Mouse (Mus musculus) heart, postnatal 4 days (tissue): ENCODE measurements around the gene Tesk1. TPM values are rescaled to one million over a fixed set of nuclear protein-coding genes. Genes with fewer than 3 reads are reported as not detected.

Experiments used
- DNase-seq: peaks from one replicate; pipeline ENCODE4 v3.0.0; 2021
- total RNA-seq, 2 experiments: library from RNA; stranded (reverse); gene quantifications; 2 replicates each; pipeline ENCODE4 v1.2.3; 2021

Tesk1 gene
- total RNA-seq, 2 experiments from 2014 or later = 41.2 to 45.4 TPM

- no peak for DNase-seq
These were observed 21.9 kb upstream of the Tesk1 start for GRCm38 (mm10) chr4:43419801-43420281.

- peak; percentile 87 for DNase-seq
These were observed 21.4 kb upstream of the Tesk1 start for GRCm38 (mm10) chr4:43420305-43420704.

DNA sequence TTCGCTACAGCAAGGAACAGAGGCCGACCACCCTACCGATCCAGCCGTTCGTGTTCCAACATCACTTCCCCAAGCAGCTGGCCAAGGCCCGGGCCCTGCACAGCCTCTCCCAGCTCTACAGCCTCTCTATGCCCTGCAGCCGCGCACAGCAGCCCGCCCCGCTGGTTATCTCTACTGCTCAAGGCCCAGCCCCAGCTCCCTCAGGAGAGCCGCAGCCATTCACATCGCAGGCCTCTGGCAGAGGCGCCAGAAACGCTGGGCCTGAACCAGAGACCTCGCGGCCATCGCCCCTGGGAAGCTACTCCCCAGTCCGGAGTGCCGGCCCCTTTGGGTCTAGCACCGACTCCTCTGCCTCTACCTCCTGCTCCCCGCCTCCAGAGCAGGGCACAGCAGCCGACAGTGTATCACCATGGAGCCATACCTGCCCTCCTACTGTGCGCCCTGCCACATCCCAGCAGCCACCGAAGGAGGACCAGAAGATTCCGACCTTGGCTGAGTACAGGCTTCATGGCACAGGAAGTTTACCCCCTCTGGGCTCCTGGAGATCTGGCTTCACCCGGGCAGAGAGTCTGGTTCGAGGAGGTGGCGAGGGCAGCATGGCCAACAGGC is 20.0 kb upstream of the Tesk1 start:
- DNase-seq = no peak

DNA sequence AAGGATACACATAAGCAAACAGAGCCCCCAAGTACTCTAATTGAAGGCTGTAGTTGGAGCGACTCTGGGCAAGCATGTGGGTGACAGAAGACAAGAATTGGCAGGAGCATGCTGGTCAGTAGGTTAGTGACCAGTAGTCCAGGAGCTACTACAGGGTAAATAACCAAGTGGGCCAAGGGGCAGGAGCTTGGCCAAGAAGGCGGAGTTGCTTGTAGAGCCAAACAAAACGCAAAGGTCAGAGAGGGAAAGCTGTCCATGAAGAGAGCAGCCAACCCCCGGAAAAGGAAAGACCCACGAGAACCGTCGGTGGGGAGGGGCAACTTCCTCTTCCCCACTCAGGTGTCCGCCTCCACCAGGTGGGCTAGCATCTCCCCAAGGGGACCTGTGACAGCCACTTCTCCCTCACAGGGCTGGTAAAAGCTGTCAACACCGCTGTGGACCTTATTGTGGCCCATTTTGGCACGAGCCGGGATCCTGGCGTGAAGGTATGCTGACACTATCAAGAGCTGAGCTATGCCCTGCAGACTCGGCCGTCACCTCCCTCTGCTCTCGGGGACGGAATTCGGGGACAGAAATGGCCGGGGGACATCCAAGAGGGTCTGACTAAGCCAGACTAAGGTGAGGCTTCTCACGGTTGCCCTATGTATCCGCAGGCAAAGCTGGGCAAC is 18.3 kb upstream of the Tesk1 start:
- no peak for DNase-seq

GRCm38 (mm10) chr4:43424072-43424471 is 17.7 kb upstream of the Tesk1 start:
- DNase-seq = no peak

DNA sequence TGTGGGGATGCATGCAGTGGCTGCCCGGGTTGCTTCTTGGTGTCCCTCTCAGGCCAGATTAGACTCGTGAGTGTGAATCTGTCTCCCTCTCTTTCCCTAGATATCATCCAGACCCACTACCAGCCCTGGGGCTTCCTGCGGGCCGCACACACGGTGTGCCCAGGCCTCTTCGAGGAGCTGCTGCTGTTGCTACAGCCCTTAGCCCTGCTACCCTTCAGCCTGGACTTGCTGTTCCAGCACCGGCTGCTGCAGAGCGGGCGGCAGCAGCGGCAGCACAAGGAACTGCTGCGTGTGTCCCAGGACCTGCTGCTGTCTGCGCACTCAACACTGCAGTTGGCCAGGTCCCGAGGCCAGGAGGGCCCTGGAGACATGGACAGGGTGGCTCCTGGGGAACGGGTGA is 16.5 kb upstream of the Tesk1 start:
- no peak for DNase-seq

GRCm38 (mm10) chr4:43425648-43426380 is 15.9 kb upstream of the Tesk1 start:
- DNase-seq = no peak

DNA sequence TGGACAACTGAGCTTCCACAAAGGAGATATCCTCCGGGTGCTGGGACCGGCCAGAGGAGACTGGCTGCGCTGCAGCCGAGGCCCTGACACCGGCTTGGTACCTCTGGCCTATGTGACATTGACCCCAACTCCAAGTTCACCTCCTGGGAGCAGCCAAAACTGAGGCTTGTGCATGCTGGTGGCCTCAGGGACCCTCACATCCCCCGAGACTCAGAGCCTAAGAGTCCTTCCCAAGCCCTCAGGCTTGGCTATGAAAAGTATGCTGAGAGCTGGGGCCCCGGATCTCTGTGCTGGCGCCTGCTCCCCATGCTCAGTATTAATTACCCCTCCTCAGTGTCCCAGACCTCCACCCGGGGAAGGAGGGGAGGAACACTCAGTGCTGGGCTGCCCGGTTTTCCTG is 15.3 kb upstream of the Tesk1 start:
- no peak for DNase-seq

GRCm38 (mm10) chr4:43427501-43428179 is 14.1 kb upstream of the Tesk1 start:
- DNase-seq = no peak

DNA sequence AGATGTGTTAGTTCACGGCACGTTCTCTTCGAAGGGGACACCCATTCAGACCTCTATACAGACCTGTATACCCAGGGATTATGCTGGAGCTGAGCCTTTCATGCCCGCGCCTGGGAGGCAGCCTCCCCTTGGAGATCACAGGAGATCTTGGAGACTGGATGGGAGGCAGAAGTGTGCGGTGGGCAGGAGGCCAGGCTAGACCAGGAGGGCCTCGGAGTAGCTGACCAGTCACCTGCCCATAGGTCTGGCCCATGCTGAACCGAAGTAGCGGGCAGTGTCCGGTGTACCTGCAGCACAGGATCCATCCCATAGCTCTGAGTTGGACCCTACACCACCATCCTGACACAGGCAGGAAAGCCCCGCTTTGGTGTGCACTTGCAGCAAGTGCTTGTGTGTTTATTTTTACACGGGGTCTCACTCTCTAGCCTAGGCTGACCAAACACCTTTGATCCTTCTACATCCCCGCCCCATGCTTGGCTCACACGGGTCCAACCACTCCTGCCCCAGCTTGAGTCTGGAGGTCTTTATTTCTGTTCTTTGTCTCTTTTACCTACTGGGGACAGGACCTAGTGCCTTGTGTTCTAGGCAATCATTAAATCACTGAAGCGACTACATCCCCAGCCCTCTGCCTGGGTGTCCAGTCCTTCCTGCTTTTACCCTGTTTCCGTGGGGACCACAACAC is 13.4 kb upstream of the Tesk1 start:
- no peak for DNase-seq

DNA sequence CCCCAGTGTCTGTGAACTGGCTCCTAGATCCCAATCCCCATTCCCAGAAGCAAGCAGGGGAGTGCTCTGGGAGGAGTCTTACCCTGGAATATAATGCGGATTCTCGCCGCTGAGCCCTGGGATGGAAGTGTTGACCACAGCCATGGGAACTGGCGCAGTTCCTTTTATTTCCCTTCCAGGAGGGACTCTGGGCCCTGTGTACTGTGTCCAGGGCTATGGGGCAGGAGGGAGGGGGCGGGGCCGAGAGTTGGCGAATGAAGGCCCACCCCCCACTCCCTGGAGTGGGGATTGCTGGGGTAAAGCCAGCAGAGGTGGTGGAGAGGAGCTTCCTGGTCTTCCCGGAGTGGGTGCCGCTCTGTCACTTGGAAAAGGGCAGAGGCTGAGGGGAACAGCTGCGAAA is 12.8 kb upstream of the Tesk1 start, which contains the start of gene Fam166b:
Gene Fam166b, minus strand, starts transcription at position 189 of the 400 bp plus-strand sequence.
- peak; percentile 51 for DNase-seq

DNA sequence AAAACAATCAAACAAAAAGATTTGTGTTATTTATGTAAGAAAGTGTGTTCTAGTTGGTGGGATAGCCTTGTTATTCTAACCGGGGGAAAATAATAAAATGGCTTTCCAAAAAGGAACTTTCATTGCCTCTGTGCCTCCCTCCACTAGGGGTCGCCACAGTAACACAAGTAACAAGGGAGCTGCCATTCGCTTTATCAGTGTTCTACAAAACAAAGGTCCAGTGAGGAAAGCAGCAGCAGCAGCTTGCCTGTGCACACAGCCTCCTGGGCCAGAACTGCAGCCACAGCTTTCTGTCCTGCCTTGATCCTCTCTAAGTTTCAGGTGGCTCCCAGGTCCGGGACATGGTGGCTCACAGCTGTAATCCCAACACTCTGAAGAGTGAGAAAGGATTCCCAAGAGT is 10.0 kb upstream of the Tesk1 start:
- DNase-seq = peak; percentile 91

DNA sequence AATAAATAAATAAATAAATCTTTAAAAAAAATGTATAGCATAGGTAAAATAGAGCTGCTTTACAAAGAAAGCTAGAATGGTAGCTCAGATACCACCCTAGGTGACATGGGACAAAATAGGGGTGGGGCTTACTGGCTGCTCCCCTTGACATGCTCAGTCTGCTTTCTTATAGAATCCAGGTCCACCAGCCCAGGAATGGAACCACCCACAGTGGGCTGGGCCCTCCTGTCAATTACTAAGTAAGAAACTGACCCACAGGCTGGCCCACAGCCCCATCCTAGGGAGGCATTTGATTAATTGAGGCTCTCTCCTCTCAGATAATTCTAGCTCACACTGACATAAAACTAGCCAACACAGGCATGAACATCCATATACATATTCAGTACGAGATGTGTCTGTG is 8.9 kb upstream of the Tesk1 start:
- no peak for DNase-seq

- peak; percentile 100 for DNase-seq
These were observed 305 bp downstream of the Tesk1 start for GRCm38 (mm10) chr4:43442044-43442443.

GRCm38 (mm10) chr4:43442456-43443361 is 970 bp downstream of the Tesk1 start:
- DNase-seq = peak; percentile 78

DNA sequence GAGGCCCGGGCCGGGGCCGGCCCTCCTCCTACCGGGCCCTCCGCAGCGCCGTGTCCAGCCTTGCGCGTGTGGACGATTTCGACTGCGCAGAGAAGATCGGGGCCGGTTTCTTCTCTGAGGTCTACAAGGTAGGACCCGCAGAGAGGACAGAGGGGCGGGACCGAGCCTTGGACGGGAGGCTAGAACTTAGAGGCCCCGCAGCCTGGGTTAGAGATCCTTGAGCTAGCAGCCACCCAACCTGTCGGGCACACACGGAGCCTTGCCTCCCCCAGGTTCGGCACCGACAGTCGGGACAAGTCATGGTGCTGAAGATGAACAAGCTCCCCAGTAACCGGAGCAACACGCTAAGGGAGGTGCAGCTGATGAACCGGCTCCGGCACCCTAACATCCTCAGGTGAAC is 1.8 kb downstream of the Tesk1 start:
- peak; percentile 55 for DNase-seq

GRCm38 (mm10) chr4:43447251-43447650 is 5.5 kb downstream of the Tesk1 start:
- no peak for DNase-seq

DNA sequence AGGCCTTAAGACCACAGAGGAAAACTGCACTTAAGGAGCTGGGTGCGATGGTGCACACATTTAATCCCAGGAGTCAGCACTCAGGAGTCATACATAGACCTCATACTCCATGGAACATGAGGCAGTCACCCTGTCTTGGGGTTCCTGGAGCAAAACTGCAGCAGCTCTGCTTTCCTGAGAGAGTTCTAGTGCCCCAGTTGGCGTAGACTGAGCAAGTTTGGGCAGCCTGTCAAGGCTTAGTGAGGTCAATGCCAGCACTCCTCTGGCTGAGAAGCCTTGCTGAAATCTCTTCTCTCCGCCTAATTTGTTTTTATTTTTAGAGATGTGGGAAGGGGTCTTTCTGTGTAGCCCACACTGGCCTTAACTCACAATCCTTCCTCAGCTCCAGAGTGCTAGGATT is 6.8 kb downstream of the Tesk1 start:
- DNase-seq = no peak

GRCm38 (mm10) chr4:43452315-43452714 is 10.6 kb downstream of the Tesk1 start:
- DNase-seq = no peak

GRCm38 (mm10) chr4:43453413-43453812 is 11.7 kb downstream of the Tesk1 start:
- no peak for DNase-seq
